Mouse (Mus musculus): Measurements from ENCODE around the gene Ppa2.
A peak's percentile ranks its signal among the peaks of the same experiment; 100 is the strongest.

Gene Ppa2

GRCm38 (mm10) chr3:133309954-133310808, at the start of gene Ppa2:
TSS of gene Ppa2 (plus strand) at chr3:133310110.
- peak; percentile 86 for DNase-seq

GRCm38 (mm10) chr3:133271887-133272286, 38.0 kb upstream of the Ppa2 start:
- DNase-seq = peak; percentile 53 to 71

- DNase-seq = no peak
Measured at GRCm38 (mm10) chr3:133284587-133284986, 25.3 kb upstream of the Ppa2 start.

- DNase-seq = no peak
Measured at GRCm38 (mm10) chr3:133288795-133289194, 21.1 kb upstream of the Ppa2 start.

- DNase-seq = no peak
Measured at GRCm38 (mm10) chr3:133304328-133304727, 5.6 kb upstream of the Ppa2 start.

GRCm38 (mm10) chr3:133308361-133308760, 1.5 kb upstream of the Ppa2 start:
- no peak for DNase-seq

- DNase-seq = no peak
Measured at GRCm38 (mm10) chr3:133309359-133309758, 551 bp upstream of the Ppa2 start.

GRCm38 (mm10) chr3:133310809-133311179, 884 bp downstream of the Ppa2 start:
- peak in 1 of 2 experiments; percentile 20 for DNase-seq

GRCm38 (mm10) chr3:133312331-133312730, 2.4 kb downstream of the Ppa2 start:
- DNase-seq = no peak

- no peak for DNase-seq
Measured at GRCm38 (mm10) chr3:133312850-133313249, 2.9 kb downstream of the Ppa2 start.

GRCm38 (mm10) chr3:133313491-133314199, 3.7 kb downstream of the Ppa2 start:
- no peak for DNase-seq

- DNase-seq = peak; percentile 66 to 71
Measured at GRCm38 (mm10) chr3:133314475-133314874, 4.6 kb downstream of the Ppa2 start.

- no peak for DNase-seq
Measured at GRCm38 (mm10) chr3:133315011-133315410, 5.1 kb downstream of the Ppa2 start.

- DNase-seq = no peak
Measured at GRCm38 (mm10) chr3:133315647-133316046, 5.7 kb downstream of the Ppa2 start.

GRCm38 (mm10) chr3:133317845-133318244, 7.9 kb downstream of the Ppa2 start:
- no peak for DNase-seq

- DNase-seq = no peak
Measured at GRCm38 (mm10) chr3:133318596-133318995, 8.7 kb downstream of the Ppa2 start.

- peak in 1 of 2 experiments; percentile 25 for DNase-seq
Measured at GRCm38 (mm10) chr3:133319795-133320194, 9.9 kb downstream of the Ppa2 start.

- DNase-seq = no peak
Measured at GRCm38 (mm10) chr3:133320313-133320712, 10.4 kb downstream of the Ppa2 start.

- DNase-seq = no peak
Measured at GRCm38 (mm10) chr3:133321928-133322327, 12.0 kb downstream of the Ppa2 start.

- no peak for DNase-seq
Measured at GRCm38 (mm10) chr3:133322552-133322951, 12.6 kb downstream of the Ppa2 start.

GRCm38 (mm10) chr3:133325135-133325534, 15.2 kb downstream of the Ppa2 start:
- DNase-seq = no peak

- no peak for DNase-seq
Measured at GRCm38 (mm10) chr3:133328551-133328950, 18.6 kb downstream of the Ppa2 start.

- no peak for DNase-seq
Measured at GRCm38 (mm10) chr3:133329406-133329805, 19.5 kb downstream of the Ppa2 start.
